Mouse (Mus musculus): ENCODE data around the gene Rnf220. TPM values are rescaled to one million over a fixed set of nuclear protein-coding genes. Genes with fewer than 3 reads are reported as not detected.

Rnf220 gene
- total RNA-seq, 2 experiments from 2014 or later: 78.8 to 88.1 TPM

DNA sequence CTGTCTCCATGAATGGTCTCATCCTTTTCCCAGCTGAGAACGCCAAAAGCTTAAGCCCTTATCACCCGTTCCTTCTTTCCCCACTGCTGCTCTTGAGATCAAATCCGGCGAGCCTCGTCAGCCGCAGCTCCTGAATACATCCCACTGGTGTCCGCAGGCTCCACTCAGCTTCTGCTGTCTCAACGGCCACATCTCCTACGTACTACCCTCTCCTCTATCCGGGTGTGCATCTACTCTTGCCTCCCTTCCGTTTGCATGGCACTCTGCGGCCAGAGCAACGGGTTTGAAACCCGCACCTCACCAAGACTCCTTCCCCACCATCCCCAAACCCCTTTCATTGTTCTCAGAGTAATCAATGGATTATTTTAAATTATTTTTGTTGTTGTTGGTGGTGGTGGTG is 58.8 kb downstream of the Rnf220 start:
- DNase-seq: no peak

DNA sequence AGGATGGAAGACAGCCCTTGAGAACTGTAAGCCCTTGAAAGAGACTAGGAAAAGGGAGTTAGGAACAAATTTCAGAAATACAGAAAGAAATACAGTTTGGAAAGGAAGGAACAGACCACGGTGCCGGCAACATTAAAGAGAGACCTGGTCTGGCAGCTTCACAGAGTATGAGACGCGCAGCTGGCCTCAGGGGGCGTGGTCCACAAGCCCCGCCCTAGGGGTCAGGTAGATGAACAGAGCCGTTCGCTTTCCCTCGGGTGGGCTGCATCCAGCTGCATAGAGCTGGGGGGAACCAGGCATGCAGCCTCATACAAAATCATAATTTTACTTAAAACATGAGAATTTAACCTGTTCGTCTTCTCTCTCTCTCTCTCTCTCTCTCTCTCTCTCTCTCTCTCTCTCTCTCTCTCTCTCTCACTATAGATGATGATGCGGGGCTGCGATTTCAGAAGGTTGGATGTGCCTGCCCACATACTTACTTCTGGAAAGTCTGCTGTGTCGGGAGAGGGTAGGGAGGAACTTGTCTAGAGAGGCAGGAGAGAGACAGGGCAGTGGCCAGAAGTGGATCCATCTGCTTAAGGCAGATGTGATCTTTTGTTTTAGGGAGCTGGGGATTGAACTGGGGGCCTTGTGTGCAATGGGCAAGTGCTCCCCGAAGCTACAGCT is 59.7 kb downstream of the Rnf220 start:
- DNase-seq: no peak

DNA sequence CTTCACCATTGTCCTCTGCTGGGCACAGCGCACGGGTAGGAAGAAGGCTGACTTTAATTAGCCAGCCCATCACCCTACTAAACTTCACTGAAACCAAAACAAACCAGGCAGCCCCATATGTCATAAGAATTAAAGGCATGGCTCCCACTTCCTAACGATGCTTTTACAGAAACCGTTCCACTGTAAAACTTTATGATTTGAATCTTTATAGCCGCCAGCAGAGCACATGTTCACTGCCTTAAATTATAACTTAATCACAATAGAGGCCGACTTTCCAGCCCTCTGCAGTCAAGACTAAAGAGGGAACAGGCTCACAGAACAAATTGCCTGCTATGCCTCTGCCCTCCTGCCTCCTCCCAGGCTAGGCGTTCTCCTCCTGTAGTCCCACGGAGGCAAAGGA is 62.5 kb downstream of the Rnf220 start:
- DNase-seq: no peak

DNA sequence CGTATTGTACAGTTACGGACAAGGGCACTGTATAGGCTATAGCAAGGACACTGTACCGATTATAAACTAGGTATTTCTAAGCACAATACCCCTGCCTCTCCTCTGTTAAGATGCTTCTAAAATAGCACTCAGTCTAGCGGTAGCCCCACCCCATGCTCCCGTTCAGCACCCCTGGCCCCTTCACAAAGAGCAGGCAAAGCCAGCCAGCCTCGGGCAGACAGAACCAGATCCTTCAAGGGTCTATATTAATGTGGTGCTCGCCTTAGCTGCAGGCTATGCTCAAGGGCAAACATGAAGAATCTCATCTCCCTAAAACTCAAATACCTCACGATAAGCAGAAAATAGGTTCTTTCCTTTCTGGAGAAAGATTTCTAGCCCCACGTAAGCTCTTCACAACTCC is 67.2 kb downstream of the Rnf220 start:
- DNase-seq: no peak

DNA sequence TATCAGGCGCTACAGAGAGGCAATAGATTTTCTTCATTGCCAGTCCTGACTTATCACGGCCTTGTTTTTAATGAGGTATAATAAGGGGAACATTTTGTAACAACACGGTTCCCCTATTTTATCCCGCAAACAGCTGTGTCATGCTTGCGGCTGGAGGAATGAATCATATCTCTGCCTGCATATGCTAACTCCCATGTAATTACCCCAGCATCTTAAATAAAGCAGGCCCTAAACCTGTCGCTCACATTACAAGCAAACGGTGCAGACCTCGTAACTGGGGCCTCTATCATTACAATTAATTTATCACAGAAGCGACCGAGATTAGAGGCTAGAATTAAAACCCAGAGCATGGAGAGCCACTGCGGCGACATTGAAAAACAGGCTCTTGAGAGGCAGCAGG is 69.3 kb downstream of the Rnf220 start:
- no peak for DNase-seq

DNA sequence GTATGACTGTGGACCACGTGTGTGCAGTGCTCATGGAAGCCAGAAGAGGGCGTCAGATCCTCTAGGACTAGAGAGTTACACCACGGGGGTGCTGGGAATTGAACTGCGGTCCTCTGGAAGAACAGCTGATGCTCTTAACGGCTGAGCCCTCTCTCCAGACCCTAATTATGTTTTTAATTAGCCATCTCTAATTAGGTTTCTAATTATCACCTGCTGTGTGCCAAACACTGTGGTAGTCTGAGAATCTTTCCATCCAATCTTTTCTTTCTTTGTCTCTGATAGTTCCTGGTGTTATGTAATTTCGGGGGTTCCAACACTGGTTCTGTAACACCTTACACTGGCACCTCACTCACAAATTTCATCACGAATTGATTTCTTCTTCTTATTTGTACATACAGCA is 75.8 kb downstream of the Rnf220 start:
- DNase-seq: no peak

DNA sequence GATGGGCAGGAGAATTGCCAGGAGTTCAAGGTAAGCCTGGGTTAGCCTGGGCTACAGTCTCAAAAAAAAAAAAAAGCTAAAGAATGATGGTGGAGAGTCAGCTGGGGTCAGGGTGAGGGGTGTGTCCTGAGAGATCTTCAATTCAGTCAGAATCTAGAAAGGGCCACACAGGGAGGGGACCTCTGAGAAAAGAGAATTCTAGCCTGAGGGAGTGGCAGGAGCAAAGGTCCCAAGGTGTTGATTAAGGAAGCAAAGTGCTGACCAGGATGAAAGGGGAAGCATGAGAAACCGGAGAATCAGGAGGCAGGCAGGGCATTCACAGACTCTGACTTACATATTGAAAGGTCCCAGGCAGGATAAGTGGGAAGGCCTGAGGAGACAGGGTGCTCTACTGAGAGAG is 80.0 kb downstream of the Rnf220 start:
- DNase-seq: no peak

GRCm38 (mm10) chr4:117410049-117410410 is 86.8 kb downstream of the Rnf220 start:
- DNase-seq: no peak

DNA sequence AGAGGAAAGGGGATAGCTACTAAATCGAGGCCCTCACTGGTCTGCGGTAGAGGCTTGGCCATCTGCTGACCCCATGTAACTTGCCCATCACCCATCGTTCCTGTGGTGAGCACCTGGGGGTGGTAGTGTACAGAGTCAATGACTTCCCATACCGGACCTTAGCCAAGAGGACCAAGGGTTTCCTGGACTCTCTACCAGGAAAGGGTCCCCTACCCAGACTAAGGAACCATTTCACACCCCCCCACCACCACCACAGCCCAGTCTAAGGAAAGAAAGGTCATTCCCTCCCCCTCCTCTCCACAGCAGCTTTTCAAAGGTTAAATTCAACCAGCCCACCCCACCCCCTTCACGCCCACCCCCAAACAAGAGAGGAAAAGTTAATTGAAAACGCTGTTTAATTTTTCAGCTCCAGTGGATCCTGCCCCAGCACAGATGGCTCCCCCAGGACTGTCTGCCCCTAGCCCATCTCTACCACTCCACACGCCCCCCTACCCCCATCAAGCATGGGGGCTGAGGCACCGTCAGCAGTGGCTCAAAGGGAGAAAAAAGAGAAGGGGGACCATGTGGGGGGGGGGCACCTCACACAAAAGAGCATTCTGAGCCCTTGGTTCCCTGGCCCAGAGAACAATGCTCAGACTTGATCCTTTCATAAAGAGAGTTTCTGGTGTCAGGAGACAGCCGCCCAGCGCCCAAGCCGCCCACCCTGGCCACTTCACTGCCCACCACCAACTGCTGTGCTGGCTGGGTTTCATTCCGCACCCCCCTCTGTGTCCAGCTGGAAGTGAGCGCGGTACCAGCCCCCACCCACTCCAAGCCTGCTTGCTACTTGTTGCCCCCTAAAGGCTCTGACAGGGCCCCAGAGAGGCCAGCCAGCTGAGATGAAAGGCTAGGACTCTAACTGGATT is 87.5 kb downstream of the Rnf220 start:
- no peak for DNase-seq

- DNase-seq: no peak
These were observed 88.9 kb downstream of the Rnf220 start for GRCm38 (mm10) chr4:117407945-117408344.

GRCm38 (mm10) chr4:117405999-117406398 is 90.9 kb downstream of the Rnf220 start:
- DNase-seq: no peak

DNA sequence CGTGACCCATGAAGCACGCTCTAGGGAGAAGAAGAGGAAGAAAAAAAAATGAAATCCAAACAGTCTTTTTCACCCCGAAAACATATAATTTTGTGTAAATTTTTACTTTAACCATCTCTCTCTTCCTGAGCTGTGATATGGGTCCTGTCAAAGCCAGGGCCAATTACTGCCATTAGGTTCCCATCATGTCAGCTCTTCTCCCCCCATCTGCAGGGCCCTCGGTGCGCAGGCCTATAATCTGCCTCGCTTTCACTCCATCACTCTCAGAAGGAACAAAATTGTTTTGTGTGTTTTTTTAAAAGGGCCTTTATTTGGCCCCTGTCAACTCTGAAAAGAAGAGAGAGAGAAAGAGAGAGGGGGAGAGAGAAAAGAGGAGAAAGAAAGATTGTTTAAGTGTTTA is 91.6 kb downstream of the Rnf220 start:
- no peak for DNase-seq

DNA sequence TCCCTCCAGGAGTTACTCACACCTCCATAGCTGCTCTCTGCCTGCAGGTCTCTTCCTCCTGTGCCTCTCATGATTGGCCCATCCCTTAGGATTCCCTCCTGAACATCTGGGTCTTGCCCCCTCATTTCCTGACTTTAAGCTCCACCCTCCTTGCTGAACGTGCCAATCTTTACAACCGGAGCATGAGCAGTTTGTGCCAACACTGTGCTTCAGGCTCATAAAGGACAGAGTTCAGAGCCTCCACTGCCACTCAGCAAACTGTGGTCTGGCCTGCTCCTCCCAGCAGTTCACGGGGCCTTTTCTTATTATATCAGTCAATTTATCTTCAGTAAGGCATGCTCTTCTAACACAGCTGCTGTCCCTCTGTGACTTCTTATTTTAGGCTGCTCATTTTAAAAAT is 93.4 kb downstream of the Rnf220 start:
- no peak for DNase-seq

DNA sequence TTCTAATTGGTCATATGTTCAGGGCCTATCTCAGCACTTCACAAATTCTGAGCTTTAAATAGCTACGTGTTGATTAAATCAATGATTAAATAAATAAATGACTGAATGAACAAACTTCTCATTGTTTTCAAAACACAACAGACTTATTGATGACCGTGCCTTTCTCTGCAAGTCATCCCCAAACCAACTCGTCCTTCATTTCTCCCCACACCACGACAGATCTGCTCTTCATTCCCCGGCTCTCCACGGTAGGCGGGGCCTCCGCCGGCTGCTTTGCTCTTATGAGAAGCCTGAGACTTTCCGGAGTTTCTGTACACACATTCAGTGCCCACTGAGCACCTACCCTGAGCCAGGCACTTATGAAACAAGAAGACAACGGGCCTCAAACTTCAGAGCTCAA is 99.7 kb downstream of the Rnf220 start:
- no peak for DNase-seq

- DNase-seq: no peak
These were observed 103.8 kb downstream of the Rnf220 start for GRCm38 (mm10) chr4:117393027-117393426.

GRCm38 (mm10) chr4:117392391-117392790 is 104.5 kb downstream of the Rnf220 start:
- no peak for DNase-seq

DNA sequence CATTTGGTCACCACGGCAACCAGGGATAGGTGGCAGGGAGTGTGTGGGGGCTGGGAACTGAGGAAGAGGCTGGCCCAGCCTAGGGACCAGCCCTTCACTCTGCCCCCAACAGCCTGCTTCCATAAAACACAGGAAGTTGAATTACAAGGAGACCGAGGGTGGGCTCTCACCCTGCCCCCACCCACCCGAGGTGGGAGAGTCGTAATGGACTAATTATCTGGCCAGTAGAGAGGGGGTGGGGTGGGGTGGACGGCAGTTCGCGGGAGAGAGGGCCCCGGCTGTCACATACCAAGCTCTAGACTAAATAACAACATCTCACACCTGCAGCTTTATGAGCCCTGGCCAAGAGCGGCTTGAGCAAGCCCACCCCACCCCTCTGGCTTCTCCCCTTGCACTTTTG is 104.9 kb downstream of the Rnf220 start:
- no peak for DNase-seq

DNA sequence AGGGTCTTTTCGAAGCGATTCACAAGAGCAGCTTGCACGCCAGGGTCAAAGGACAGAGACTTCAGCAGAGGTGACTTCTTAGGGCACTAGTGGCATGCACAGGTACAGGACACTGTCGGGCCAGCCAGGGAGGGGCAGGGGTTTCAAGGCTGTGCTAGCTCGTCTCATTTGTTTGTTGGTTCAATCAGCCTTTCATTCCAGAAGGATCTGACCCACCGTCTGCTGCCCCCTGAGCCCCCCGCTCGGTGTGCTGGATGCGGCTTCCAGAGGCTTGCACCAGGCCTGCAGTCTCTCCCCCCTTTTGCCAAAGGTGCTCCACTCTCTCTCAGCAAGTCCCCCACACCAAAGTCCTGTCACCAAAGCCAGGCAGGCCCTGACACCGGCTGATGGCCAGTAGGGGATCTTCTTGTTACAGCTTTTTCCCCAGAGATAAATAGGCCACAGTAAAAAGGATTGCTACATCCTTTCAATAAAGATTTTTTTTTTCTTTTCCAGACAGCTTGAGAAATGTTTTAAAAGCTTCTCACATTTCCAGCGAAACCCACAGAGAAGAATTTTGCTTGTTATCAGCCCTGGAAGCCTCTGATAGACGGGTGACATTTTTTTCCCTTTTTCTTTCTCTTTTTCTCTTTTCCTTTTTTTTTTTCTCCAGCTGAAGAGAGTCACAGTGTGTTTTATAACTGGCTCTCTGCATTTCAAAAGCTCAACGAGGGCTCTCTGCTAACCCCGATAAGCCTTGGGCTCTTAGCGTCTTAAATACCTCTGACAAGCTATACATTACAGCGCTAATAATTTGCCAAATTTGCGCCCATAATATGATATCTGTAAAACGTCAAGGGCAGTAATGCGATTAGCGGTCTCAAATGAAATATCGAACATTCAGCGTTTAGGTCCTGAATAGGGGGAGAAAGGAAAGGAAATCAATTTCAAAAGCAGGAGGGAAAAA is 105.7 kb downstream of the Rnf220 start:
- DNase-seq: no peak

DNA sequence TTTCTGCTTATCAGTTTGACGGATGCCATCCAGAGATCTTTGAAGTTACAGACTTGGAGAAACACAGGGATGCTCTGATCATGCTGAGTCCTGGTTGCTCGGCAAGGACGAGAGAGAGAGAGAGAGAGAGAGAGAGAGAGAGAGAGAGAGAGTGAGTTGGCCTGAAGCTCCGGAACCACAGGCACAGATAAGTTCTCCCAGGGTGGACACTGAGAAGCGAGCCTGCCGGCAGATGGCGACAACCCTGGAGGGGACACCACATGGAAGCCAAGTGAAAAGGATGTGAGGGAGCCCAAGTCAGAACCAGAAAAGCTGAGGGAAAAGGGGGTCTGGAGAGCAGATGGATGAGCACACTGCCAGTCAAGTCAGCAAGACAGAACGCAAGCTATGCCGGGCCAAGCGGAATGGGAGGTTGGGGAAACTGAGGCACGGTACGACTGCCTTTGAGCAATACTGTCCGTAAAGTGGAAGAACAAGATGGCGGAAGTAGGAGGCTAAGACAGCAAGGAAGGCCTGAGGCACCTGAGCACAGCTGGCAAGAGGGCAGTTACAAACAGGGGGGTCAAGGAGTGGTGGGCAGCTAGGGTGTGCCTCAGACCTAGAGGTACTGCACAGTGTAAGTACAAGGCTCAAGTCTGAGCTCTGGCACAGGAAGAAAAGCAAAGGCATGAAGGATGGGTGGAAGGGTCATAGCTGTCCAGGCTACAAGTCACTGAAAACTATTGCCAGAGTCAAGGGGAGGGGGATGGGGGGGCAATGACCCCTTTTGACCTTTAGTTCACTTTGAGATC is 107.4 kb downstream of the Rnf220 start:
- DNase-seq: peak; percentile 14 to 46

- no peak for DNase-seq
These were observed 111.6 kb downstream of the Rnf220 start for GRCm38 (mm10) chr4:117385247-117385646.

DNA sequence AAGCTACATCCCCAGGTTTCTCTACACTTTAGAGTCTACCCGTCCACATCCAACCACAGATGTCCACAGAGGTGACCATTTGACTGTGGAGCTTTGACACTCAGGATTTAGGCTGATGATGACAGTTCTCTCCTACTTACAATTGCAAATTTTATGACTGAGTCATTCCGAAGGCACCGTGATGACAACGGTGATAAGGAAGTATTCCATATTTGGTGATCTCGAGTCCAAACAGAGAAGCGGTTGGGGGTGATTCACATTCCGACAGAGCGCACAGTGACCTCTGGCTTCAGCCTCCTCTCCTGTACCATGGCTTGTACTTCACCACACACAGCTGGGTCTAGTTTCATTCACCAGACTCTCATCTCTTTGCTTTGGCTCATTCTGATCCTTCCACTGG is 115.0 kb downstream of the Rnf220 start:
- no peak for DNase-seq

DNA sequence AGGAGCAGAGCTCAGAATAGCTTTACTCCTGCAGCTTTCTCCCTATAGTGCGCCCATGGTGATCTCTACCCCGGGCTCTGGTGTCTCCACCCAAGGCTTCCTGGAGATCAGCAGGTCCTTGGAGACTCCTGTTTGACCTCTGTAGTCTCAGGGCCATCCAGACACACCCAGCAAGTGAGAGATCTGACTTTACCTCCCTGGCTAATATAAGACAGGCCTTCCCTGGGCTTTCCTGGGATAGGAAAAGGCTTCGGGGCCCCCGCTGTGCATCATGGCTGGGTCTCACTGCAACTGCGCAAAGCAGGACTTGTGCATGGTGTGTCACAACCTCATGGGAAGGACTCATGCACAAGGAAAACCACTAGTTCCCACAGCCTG is 116.3 kb downstream of the Rnf220 start:
- DNase-seq: no peak

All from adrenal gland, postnatal 36 days (tissue).